Mouse (Mus musculus) heart, postnatal 10 days (tissue): ENCODE measurements around the gene Tmtc1. TPM values are rescaled to one million over a fixed set of nuclear protein-coding genes. Genes with fewer than 3 reads are reported as not detected.

ENCODE experiments used
- DNase-seq, 2 experiments: peaks; one replicate each; pipeline ENCODE4 v3.0.0; 2021
- intact Hi-C: fragments of 180-260 bp; cut with DNase I; formaldehyde crosslinking; loops from one replicate; pipeline ENCODE4 v1.15.1; 2025
- total RNA-seq, 2 experiments: library from RNA; stranded (reverse); gene quantifications; 2 replicates each; pipeline ENCODE4 v1.2.3; 2021

The Tmtc1 gene
- total RNA-seq, 2 experiments from 2014 or later = 22.5 to 29.0 TPM

DNA sequence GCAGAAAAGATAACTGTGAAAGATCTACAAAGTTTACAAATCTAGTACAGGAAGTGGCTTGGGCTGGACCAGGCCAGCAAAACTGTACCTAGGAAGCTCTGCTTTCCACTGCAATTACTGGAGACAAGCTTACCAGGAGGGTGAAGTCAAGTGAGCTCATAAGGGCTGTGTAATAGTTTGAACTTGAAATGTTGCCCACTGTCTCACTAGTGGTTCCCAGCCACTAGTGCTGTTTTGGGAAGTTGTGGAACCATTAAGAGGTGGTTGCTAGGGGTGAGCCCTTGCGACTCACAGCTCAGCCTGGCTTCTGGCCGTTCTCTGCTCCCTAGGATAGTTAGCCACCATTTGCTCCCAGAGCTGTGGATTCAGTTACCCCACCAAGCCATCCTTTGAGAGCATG lies 112.3 kb downstream of the Tmtc1 start:
- intact Hi-C loops = no loop called here
- DNase-seq = no peak

GRCm38 (mm10) chr6:148329976-148330375 lies 114.2 kb downstream of the Tmtc1 start:
- intact Hi-C loops = no loop called here
- DNase-seq = no peak

- intact Hi-C loops = no loop called here
- DNase-seq = no peak
These were observed 115.3 kb downstream of the Tmtc1 start for GRCm38 (mm10) chr6:148328928-148329327.

GRCm38 (mm10) chr6:148328130-148328529 lies 116.1 kb downstream of the Tmtc1 start:
- DNase-seq = no peak
- intact Hi-C loops = no loop called here

DNA sequence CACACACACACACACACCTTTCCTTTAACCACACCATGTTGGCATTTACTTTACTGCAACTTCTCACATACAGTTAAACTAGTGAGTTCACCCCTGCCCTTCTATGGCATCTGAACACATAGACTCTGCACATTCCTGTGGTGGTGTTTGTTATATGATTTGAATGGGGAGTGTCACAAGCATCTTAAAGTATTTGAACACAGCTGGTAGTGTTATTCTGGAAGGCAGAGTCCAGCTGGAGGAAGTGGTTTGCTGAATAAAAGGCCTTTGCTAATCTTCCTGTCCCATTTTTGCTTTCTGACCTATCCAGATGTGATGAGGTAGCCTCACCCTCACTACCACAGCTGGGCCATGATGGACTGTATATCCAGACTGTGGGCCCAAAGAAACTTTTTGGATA lies 125.5 kb downstream of the Tmtc1 start:
- DNase-seq = no peak
- intact Hi-C loops = no loop called here

- DNase-seq = no peak
- intact Hi-C loops = no loop called here
These were observed 128.6 kb downstream of the Tmtc1 start for GRCm38 (mm10) chr6:148315571-148316080.

DNA sequence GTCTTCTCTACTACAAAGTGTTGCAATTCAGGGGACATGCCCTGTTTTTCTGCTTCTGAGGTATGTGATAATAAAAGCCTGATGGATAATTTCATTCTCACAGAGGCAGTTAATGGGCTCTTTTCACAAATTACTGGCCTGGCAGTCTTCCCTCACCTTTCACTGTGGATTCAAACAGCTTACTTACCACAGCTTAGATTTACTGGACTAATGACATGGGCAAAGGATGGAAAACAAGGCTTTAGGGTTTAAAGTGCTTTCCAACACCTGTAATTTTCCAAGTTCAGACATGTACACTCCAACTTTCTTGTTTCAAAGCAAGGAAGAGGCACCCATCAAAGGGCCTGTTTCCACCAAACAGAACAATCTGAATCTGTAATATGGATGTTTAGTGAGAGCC lies 129.1 kb downstream of the Tmtc1 start:
- intact Hi-C loops = no loop called here
- no peak for DNase-seq

GRCm38 (mm10) chr6:148310981-148311380 lies 133.2 kb downstream of the Tmtc1 start:
- DNase-seq = no peak
- intact Hi-C loops = no loop called here

DNA sequence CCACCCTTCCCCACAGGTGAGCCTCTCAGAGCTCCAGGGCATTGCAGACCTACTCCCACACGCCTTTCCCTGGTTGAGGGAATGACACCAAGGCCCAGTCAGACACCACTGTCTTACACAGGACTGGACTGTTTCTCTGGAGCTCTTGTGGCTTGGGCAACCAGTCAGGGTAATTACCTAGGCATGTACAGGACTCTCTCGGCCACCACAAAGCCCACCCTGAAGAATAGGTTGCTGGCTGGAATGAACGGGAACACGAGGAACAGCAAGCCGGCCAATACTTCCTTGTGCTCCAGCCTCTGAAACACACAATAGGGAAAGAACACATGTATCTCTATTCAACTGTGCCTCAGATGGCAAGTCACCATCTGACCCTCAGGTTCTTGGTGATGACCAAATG lies 138.4 kb downstream of the Tmtc1 start:
- intact Hi-C loops = no loop called here
- DNase-seq = no peak

GRCm38 (mm10) chr6:148305191-148305590 lies 139.0 kb downstream of the Tmtc1 start:
- DNase-seq = no peak
- intact Hi-C loops = no loop called here

DNA sequence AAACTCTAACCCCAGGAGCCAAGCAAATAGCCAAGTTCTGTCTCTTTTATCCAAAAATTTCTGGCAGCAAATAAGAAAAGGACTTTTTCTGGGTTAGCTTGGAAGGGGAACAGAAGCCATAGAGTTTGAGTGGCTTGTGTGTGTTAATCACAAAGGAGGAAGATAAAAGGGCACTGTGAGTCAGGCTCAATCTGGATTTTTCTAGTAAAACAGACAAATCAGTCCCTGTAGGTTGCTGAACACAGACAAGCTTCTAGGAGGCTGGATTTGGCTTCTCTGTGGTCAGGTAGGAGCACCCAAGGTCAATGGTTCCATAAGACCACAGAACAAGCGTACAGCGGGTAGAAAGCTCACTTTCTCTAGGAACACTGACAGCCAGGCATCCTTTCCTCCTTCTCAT lies 141.9 kb downstream of the Tmtc1 start:
- no peak for DNase-seq
- intact Hi-C loops = no loop called here

DNA sequence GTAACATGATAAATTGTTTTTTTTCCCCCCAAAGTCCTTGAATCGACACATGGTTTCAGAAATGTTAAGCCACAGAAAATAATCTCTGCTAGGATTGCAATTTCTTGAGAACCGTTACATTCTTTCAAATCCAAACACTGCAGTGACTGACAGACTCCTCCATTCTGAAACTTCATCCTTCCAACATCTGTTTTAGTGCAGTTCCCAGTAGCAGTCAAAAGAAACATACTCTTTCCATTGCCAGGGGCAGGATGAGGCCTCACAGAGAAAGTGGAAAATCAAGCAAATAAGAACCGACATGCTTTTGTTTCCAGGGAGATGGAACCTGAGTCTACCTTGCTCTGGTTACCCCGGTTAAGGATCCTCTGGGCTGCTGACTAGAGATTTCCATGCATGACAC lies 147.1 kb downstream of the Tmtc1 start:
- intact Hi-C loops = no loop called here
- DNase-seq = no peak

DNA sequence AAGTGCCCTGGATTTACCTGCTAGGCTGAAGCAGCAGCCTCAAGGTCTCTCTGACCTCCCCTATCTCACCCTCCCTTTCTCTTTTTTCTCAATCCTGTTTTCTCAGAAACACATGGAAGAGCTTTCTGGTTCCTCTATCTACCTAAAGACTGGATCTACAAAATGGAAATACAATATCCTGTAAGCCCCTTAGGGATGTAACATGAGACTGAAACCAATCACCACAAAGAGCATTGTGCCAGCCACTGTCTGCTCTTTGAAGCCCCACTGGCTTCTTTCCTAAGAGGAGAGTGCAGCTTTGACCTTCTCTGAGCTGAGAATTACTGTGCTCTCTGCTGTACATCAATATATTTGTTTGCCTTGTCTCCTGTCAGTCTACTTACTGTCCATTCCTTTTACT lies 147.8 kb downstream of the Tmtc1 start:
- DNase-seq = no peak
- intact Hi-C loops = no loop called here

- DNase-seq = no peak
- intact Hi-C loops = no loop called here
These were observed 149.7 kb downstream of the Tmtc1 start for GRCm38 (mm10) chr6:148294506-148294905.

DNA sequence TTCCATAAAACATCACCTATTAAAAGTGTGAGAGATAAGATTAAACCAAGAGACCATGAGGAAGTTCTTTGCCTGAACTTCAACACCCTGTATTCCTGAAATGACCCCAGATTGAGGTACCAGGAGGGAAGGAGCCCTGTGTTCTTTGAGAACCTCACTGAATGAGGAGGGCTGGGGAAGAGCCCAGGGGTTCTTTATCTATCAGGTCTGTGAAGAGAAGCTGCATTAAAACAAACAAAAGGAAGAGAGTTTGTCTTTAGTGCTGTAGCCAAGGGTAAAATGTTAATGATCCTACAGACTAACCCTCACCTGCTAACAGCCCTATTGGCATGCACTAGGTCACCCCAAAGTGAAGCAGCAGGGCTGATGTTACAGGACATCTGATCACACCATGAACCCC lies 153.3 kb downstream of the Tmtc1 start:
- intact Hi-C loops = no loop called here

GRCm38 (mm10) chr6:148283224-148283881 lies 160.8 kb downstream of the Tmtc1 start:
- intact Hi-C loops = no loop called here

More for the DNA sequence above, 153.3 kb downstream of the Tmtc1 start:
- DNase-seq = no peak

GRCm38 (mm10) chr6:148279240-148279639 lies 164.9 kb downstream of the Tmtc1 start:
- DNase-seq = no peak
- intact Hi-C loops = no loop called here

More at GRCm38 (mm10) chr6:148283224-148283881, 160.8 kb downstream of the Tmtc1 start:
- DNase-seq = no peak

- no peak for DNase-seq
- intact Hi-C loops = no loop called here
These were observed 167.8 kb downstream of the Tmtc1 start for GRCm38 (mm10) chr6:148276418-148276817.

DNA sequence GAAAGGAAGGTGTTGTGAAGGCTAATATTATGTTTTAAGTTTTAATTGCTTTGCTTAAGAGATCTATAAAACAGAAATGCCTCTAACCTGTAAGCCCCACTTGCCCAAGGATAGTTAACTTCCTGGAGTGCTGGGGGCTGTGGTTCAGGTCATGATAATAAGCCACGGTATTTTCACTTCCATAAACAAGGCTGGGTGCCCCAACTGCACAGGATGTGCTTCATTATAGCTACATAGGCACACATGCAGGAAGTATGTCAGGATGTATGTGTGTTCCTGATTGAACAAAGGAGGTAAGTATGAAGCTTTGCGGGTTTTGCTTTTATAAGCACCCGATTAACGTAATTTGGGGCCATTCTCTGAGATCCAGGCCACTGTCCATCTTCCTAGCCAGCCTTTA lies 169.1 kb downstream of the Tmtc1 start:
- intact Hi-C loops = no loop called here
- DNase-seq = no peak

- no peak for DNase-seq
- intact Hi-C loops = no loop called here
These were observed 183.5 kb downstream of the Tmtc1 start for GRCm38 (mm10) chr6:148260729-148261101.

DNA sequence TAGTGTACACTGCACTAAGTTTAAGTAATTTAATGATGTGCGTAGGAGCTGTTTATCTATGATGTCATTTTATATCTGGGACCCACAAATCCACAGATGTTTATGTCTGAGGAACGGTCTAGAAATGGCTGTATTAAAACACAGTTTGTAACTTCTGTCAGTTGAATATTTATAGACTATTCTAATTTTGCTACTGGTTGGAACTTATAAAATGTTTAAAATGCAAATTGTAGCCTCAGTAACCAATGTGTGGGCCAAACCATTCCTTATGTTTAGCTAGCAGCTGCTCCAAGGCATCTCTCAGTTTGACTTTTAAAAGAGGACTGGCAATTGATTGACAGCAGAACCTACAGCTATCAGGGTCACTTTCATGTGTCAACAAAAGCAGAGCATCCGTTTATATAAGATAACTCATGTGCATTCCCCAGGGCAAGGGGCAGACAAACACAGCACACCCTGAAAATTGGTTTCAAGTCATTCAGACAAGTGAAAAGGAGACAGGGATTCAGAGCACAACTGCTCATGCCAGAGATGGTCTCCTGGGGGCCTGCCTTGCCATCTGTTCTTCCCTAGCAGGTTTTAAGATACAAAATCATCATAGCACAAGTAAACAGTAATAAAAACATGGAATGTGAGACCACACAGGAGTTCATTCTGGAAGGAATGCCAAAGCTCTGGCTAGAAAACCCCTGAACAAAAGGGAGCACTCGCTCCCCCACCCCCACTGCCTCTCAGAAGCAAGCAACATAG lies 184.0 kb downstream of the Tmtc1 start:
- peak; percentile 19 to 32 for DNase-seq
- intact Hi-C loops = no loop called here

- DNase-seq = no peak
- intact Hi-C loops = no loop called here
These were observed 185.1 kb downstream of the Tmtc1 start for GRCm38 (mm10) chr6:148259074-148259473.
